Mouse (Mus musculus) midbrain, embryonic 11.5 days (tissue): ENCODE measurements at regions not wholly inside any gene's neighbourhood (a gene's known extent, or its start where the extent isn't known, plus 50 kb on each side); places are given as distances from the start of the nearest gene placed in this dataset.

Experiments used
- ATAC-seq: fragments of 200-750 bp; cut with Nextera tagmentation; 2 replicates; pipeline ENCODE4 v1.8.0; 2017; ENCODE audit warnings: moderate TSS enrichment, moderate library complexity; ENCODE audit not compliant: low FRiP score
- DNase-seq: peaks from one replicate; pipeline ENCODE4 v3.0.0; 2015; ENCODE audit warnings: low spot score; ENCODE audit errors: missing footprints
- H3K27ac ChIP-seq: fragments of 300-500 bp; sonication (generic); 2 replicates; pipeline ENCODE4 v1.5.1; 2014; ENCODE audit warnings: low read depth, low read length
- H3K27me3 ChIP-seq: fragments of 300-500 bp; sonication (generic); 2 replicates; pipeline ENCODE4 v1.6.1; 2014; ENCODE audit warnings: mild to moderate bottlenecking, low read length, moderate library complexity, mixed read lengths; ENCODE audit not compliant: control insufficient read depth, insufficient read depth
- H3K36me3 ChIP-seq: fragments of 300-500 bp; sonication (generic); 2 replicates; pipeline ENCODE4 v1.6.1; 2014; ENCODE audit warnings: mild to moderate bottlenecking, low read length, moderate library complexity, mixed read lengths; ENCODE audit not compliant: control insufficient read depth, insufficient read depth
- H3K4me1 ChIP-seq: fragments of 300-500 bp; sonication (generic); 2 replicates; pipeline ENCODE4 v1.6.1; 2014; ENCODE audit warnings: low read length; ENCODE audit not compliant: control insufficient read depth, insufficient read depth
- H3K4me2 ChIP-seq: fragments of 300-500 bp; sonication (generic); 2 replicates; pipeline ENCODE4 v1.6.1; 2014; ENCODE audit warnings: mild to moderate bottlenecking, moderate library complexity
- H3K4me3 ChIP-seq: fragments of 300-500 bp; sonication (generic); 2 replicates; pipeline ENCODE4 v1.5.1; 2014; ENCODE audit warnings: low read depth, low read length
- H3K9ac ChIP-seq: fragments of 300-500 bp; sonication (generic); 2 replicates; pipeline ENCODE4 v1.6.1; 2014; ENCODE audit warnings: low read length
- H3K9me3 ChIP-seq: fragments of 300-500 bp; sonication (generic); 2 replicates; pipeline ENCODE4 v1.6.1; 2016; ENCODE audit warnings: low read length; ENCODE audit not compliant: control insufficient read depth
- WGBS: fragments of 180-500 bp; shearing (Covaris S2); extraction: QIAGEN DNeasy Blood & Tissue Kit; methylation state at CpG from one replicate; pipeline ENCODE4 v1.1.7; 2014; 5-methylcytosine and 5-hydroxymethylcytosine counted together

GRCm38 (mm10) chr1:122273579-122273978 is 705.8 kb upstream of the Ddx18 start:
- H3K36me3 ChIP-seq: no peaks in the 10 kb centered on the region
- H3K4me2 ChIP-seq: no peak overlapping the region
- H3K27ac ChIP-seq: no peak overlapping the region
- no peaks in the 10 kb centered on the region for H3K4me1 ChIP-seq
- no peaks in the 10 kb centered on the region for H3K27me3 ChIP-seq
- no peaks in the 10 kb centered on the region for H3K9me3 ChIP-seq
- no peak for ATAC-seq
- H3K9ac ChIP-seq: no peak overlapping the region
- 92% methylated on average over 2 of the region's 2 CpGs for WGBS
- no peak for DNase-seq
- no peak overlapping the region for H3K4me3 ChIP-seq

DNA sequence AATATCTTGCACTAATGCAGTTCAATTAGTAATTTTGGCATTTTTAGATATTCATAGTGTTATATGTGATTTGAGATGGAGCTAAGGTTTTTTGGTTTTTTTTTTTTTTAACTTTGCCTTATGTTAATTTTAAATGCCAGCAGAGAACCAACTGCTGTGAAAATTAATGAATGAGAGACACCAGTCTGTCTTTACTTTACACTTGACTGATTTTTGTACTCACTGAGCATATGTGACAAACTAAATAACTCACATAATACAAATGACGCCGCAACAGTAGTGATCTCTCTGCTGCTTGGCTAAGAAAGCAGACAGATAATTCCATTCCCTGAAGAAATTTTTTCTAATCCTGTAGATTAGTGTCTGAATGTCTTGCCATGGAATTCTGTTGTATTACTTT is 675.2 kb upstream of the Ddx18 start:
- H3K36me3 ChIP-seq: no peaks in the 10 kb centered on the region
- no peak overlapping the region for H3K9ac ChIP-seq
- no peak for ATAC-seq
- H3K9me3 ChIP-seq: no peaks in the 10 kb centered on the region
- no peak for DNase-seq
- no peak overlapping the region for H3K4me2 ChIP-seq
- no peaks in the 10 kb centered on the region for H3K4me1 ChIP-seq
- no peaks in the 10 kb centered on the region for H3K27me3 ChIP-seq
- no peak overlapping the region for H3K27ac ChIP-seq
- WGBS: 91% methylated on average over 2 of the region's 2 CpGs
- H3K4me3 ChIP-seq: no peak overlapping the region

DNA sequence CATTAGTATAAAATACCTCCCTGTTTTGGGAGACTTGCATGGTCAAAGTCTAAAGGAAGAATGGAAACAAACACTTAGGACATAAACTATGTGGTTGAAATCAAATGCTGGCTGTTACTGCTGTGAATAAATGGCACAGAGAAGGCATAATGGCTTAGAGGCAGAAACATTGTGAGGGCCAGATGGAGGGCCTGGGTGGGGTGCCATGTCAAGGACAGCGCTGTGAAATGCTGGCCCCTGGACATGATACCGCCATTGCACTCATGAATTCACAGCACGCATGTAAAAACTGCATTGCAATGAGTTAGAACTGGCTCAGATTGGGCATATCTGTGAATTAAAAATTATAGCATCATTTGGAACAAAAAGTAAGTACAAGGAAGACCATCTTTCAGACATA is 673.7 kb upstream of the Ddx18 start:
- Histone ChIP-seq H3K9me3 (no peaks in the 10 kb centered on the region), H3K27ac (no peak overlapping the region), H3K36me3 (no peaks in the 10 kb centered on the region), H3K9ac (no peak overlapping the region), H3K27me3 (no peaks in the 10 kb centered on the region), H3K4me1 (no peaks in the 10 kb centered on the region), H3K4me3 (no peak overlapping the region), H3K4me2 (no peak overlapping the region)
- 89% methylated on average over 3 of the region's 3 CpGs for WGBS
- DNase-seq: no peak
- ATAC-seq: no peak

DNA sequence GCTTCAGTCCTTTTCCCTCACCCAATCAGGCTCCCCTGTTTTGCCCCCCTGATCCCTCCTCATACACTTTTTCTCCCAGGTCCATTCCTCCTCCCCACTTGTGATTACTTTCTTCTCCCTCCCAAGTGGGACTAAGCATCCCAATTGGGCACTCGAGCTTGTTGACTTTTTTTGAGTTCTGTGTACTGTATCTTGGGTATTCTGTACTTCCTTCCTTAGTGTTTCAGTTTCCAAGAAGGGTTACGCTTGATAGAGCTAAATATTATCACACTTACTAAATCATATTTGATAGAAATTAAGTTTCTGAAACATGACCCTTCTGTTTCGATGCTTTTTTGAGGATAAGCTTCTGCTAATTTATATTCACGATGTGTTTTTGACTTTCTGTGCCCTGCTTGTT is 662.7 kb upstream of the Ddx18 start:
- WGBS: 83% methylated on average over 4 of the region's 4 CpGs

DNA sequence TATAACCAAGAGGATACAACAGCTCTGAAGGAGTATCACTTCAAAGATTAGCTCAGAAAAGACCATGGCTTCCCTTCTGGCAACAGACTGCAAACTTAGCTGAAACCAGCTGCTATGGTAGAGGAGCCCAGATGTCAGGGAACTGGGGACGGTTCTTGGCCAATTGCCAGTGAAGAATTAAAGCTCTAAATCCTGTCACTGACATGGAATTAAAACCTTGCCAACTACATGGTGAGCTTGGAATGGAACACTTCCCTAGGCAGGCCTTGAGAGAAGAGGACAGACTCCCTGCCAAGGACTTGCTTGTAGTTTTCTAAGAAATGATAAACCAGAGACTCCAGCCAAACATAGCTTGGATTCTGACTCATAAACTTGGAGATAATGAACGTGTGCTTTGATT is 644.7 kb upstream of the Ddx18 start:
- no peak overlapping the region for H3K4me2 ChIP-seq
- no peak overlapping the region for H3K27ac ChIP-seq
- no peaks in the 10 kb centered on the region for H3K36me3 ChIP-seq
- H3K9me3 ChIP-seq: no peaks in the 10 kb centered on the region
- whole genome bisulfite sequencing: 76% methylated on average over 2 of the region's 2 CpGs
- no peaks in the 10 kb centered on the region for H3K4me1 ChIP-seq
- no peak overlapping the region for H3K9ac ChIP-seq
- no peak for DNase-seq
- H3K4me3 ChIP-seq: no peak overlapping the region
- H3K27me3 ChIP-seq: no peaks in the 10 kb centered on the region
- no peak for ATAC-seq

More for the DNA sequence above, 662.7 kb upstream of the Ddx18 start:
- Histone ChIP-seq H3K9me3 (no peaks in the 10 kb centered on the region), H3K4me2 (no peak overlapping the region), H3K27me3 (no peaks in the 10 kb centered on the region), H3K9ac (no peak overlapping the region), H3K36me3 (no peaks in the 10 kb centered on the region), H3K4me1 (no peaks in the 10 kb centered on the region), H3K27ac (no peak overlapping the region), H3K4me3 (no peak overlapping the region)
- ATAC-seq (no peak), DNase-seq (no peak)

GRCm38 (mm10) chr1:122208619-122209018 is 640.8 kb upstream of the Ddx18 start:
- Histone ChIP-seq H3K4me3 (no peak overlapping the region), H3K9me3 (no peaks in the 10 kb centered on the region), H3K4me1 (no peaks in the 10 kb centered on the region), H3K4me2 (no peak overlapping the region), H3K36me3 (no peaks in the 10 kb centered on the region), H3K27me3 (no peaks in the 10 kb centered on the region), H3K9ac (no peak overlapping the region), H3K27ac (no peak overlapping the region)
- DNase-seq (no peak), ATAC-seq (no peak)
- 79% methylated on average over 2 of the region's 2 CpGs for WGBS

GRCm38 (mm10) chr1:122169547-122169946 is 601.8 kb upstream of the Ddx18 start:
- no peaks in the 10 kb centered on the region for H3K4me1 ChIP-seq
- H3K9ac ChIP-seq: no peak overlapping the region
- H3K4me2 ChIP-seq: no peak overlapping the region
- WGBS: 84% methylated on average over 2 of the region's 2 CpGs
- DNase-seq (no peak), ATAC-seq (no peak)
- H3K27me3 ChIP-seq: no peaks in the 10 kb centered on the region
- no peak overlapping the region for H3K27ac ChIP-seq
- no peaks in the 10 kb centered on the region for H3K9me3 ChIP-seq
- no peak overlapping the region for H3K4me3 ChIP-seq
- H3K36me3 ChIP-seq: no peaks in the 10 kb centered on the region

DNA sequence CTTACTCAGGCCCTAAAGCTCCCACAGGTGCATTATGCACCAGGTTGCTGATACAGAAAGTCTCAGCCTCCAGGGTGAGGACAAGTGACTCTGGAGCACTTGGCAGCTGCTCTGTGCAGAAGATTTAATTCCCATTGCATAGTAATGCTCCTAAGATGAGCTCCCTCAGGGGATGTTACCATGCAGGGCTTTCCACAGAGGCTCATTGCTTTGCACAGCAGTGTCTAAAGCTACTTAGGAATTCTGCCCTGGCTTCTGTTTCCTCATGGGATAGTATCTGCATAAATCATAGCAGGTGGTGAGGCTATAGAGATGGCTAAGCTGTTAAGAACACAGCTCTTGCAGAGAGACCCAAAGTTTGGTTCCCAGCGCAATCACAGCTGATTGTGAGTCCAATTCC is 594.0 kb upstream of the Ddx18 start:
- no peaks in the 10 kb centered on the region for H3K27me3 ChIP-seq
- H3K4me2 ChIP-seq: no peak overlapping the region
- 82% methylated on average over 1 of the region's 1 CpGs for WGBS
- H3K9me3 ChIP-seq: no peaks in the 10 kb centered on the region
- H3K36me3 ChIP-seq: no peaks in the 10 kb centered on the region
- H3K4me1 ChIP-seq: no peaks in the 10 kb centered on the region
- no peak overlapping the region for H3K9ac ChIP-seq
- no peak overlapping the region for H3K27ac ChIP-seq
- no peak overlapping the region for H3K4me3 ChIP-seq
- ATAC-seq: peak; percentile 40; the same call in 1 of the 2 replicates
- DNase-seq: no peak

DNA sequence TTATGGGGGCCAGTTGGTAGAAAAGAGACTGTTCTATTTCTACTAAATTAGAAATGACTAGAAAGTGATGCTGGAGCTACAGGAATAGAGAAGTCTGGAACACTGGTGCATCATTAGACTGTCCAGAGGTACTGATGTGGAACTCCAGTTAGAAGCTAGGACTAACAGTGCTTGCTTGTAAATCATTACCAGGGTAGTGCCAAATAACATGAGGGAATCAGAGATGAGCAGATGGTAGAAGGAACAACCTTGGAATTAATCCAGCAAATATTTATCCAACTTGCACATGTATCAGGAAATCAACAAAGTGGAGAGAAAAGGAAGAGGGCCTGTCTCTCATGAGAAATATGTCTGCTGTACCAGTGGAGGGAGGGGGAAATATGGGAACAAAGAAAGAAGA is 573.6 kb upstream of the Ddx18 start:
- H3K27ac ChIP-seq: no peak overlapping the region
- H3K36me3 ChIP-seq: no peaks in the 10 kb centered on the region
- DNase-seq: no peak
- H3K4me3 ChIP-seq: no peak overlapping the region
- no peaks in the 10 kb centered on the region for H3K27me3 ChIP-seq
- no peak overlapping the region for H3K4me2 ChIP-seq
- H3K9ac ChIP-seq: no peak overlapping the region
- ATAC-seq: no peak
- H3K9me3 ChIP-seq: no peaks in the 10 kb centered on the region
- no peaks in the 10 kb centered on the region for H3K4me1 ChIP-seq

DNA sequence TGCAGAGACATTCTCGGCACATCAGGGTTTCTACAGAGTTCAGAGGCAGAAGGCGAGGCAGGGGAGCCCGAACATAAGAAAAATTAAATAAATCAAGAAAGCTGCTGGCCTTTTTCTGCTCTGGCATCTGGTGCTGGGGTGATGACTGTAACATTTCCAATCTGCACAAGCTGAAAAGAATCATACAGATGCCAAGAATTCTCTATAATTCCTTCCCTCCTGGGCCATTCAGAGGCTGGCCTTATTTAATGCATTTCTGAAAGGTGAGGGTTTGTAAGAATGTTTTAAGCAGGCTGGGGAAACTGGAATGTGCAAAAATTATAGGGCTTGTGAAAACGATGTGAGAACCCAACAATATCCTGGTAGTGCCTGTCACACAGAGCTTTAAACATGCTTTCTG is 556.2 kb upstream of the Ddx18 start:
- DNase-seq: no peak
- no peak overlapping the region for H3K4me3 ChIP-seq
- no peak for ATAC-seq

More for the DNA sequence above, 556.2 kb upstream of the Ddx18 start:
- Histone ChIP-seq H3K4me1 (no peaks in the 10 kb centered on the region), H3K27me3 (no peaks in the 10 kb centered on the region), H3K9ac (no peak overlapping the region), H3K27ac (no peak overlapping the region), H3K36me3 (no peaks in the 10 kb centered on the region), H3K4me2 (no peak overlapping the region), H3K9me3 (no peaks in the 10 kb centered on the region)
- WGBS: 69% methylated on average over 4 of the region's 4 CpGs
